Mouse (Mus musculus): Measurements from ENCODE around the gene Akr1b7.

- no peak for TF ChIP-seq CTCF (IDR thresholded peaks at IDR 0.05; ENCODE audit: extremely low read depth, insufficient read length, insufficient replicate concordance, low read depth, low read length)
- TF ChIP-seq POLR2A (IDR thresholded peaks at IDR 0.05; ENCODE audit: low read depth, low read length), result no peak
Measured at GRCm38 (mm10) chr6:34367998-34368397, 44.1 kb upstream of the Akr1b7 start.

Measured in small intestine, adult 2 months (tissue).